Mouse (Mus musculus): ENCODE measurements around the gene Phf21a. TPM values are rescaled to one million over a fixed set of nuclear protein-coding genes. Genes with fewer than 3 reads are reported as not detected.
"Not testable (repeated sequence)": the region's sequence is repeated elsewhere in the genome, so short reads cannot be mapped to it uniquely, and the experiment has no call there.

Phf21a gene
- polyA plus RNA-seq, 1 experiment from 2014 or later, result 34.9 TPM

- H3K4me1 ChIP-seq, result peaks cover 50% of the 10 kb centered on the region
- peak; percentile 12; the same call in 1 of the 2 replicates for ATAC-seq (ENCODE audit: insufficient number of reproducible peaks, low FRiP score, low TSS enrichment, low read depth)
- peak overlapping the region; percentile 87 for H3K27ac ChIP-seq
- H3K9me3 ChIP-seq, result no peaks in the 10 kb centered on the region
- peak overlapping the region; percentile 90 for H3K4me2 ChIP-seq
- H3K4me3 ChIP-seq, result peak overlapping the region; percentile 69
- no peaks in the 10 kb centered on the region for H3K27me3 ChIP-seq
- peaks cover 27% of the 10 kb centered on the region for H3K36me3 ChIP-seq
- peak overlapping the region; percentile 58; the same call in 1 of the 2 replicates for H3K9ac ChIP-seq
- 6% methylated on average over 10 of the region's 10 CpGs for WGBS
These were observed 296.7 kb downstream of the Phf21a start for GRCm38 (mm10) chr2:92389645-92390044.

GRCm38 (mm10) chr2:92390206-92390930, 297.5 kb downstream of the Phf21a start:
- Histone ChIP-seq H3K4me2 (0 out of 2 replicates have a peak overlapping the region, but pooled peaks have one; percentile 90), H3K4me3 (no peak overlapping the region), H3K27ac (no peak overlapping the region), H3K9ac (no peak overlapping the region), H3K4me1 (peaks cover 50% of the 10 kb centered on the region), H3K9me3 (no peaks in the 10 kb centered on the region), H3K27me3 (no peaks in the 10 kb centered on the region), H3K36me3 (peaks cover 20% of the 10 kb centered on the region)
- ATAC-seq (ENCODE audit: insufficient number of reproducible peaks, low FRiP score, low TSS enrichment, low read depth), result no peak
- 75% methylated on average over 6 of the region's 6 CpGs for WGBS

- H3K4me2 ChIP-seq, result no peak overlapping the region
- H3K36me3 ChIP-seq, result peaks cover 12% of the 10 kb centered on the region
- H3K4me1 ChIP-seq, result peaks cover 50% of the 10 kb centered on the region
- no peak overlapping the region for H3K9ac ChIP-seq
- WGBS, result 85% methylated on average over 8 of the region's 8 CpGs
- no peaks in the 10 kb centered on the region for H3K27me3 ChIP-seq
- no peak overlapping the region for H3K4me3 ChIP-seq
- no peaks in the 10 kb centered on the region for H3K9me3 ChIP-seq
- H3K27ac ChIP-seq, result no peak overlapping the region
- no peak for ATAC-seq (ENCODE audit: insufficient number of reproducible peaks, low FRiP score, low TSS enrichment, low read depth)
These were observed 298.2 kb downstream of the Phf21a start for GRCm38 (mm10) chr2:92391116-92391515.

GRCm38 (mm10) chr2:92391703-92392317, 298.9 kb downstream of the Phf21a start:
- H3K4me1 ChIP-seq, result peaks cover 50% of the 10 kb centered on the region
- WGBS, result 20% methylated on average over 11 of the region's 11 CpGs
- peak overlapping the region; percentile 61 for H3K27ac ChIP-seq
- H3K9ac ChIP-seq, result 0 out of 2 replicates have a peak overlapping the region, but pooled peaks have one; percentile 14
- peak overlapping the region; percentile 51 for H3K4me2 ChIP-seq
- no peaks in the 10 kb centered on the region for H3K9me3 ChIP-seq
- no peak for ATAC-seq (ENCODE audit: insufficient number of reproducible peaks, low FRiP score, low TSS enrichment, low read depth)
- peaks cover 6% of the 10 kb centered on the region for H3K36me3 ChIP-seq
- no peaks in the 10 kb centered on the region for H3K27me3 ChIP-seq
- peak overlapping the region; percentile 35 for H3K4me3 ChIP-seq

DNA sequence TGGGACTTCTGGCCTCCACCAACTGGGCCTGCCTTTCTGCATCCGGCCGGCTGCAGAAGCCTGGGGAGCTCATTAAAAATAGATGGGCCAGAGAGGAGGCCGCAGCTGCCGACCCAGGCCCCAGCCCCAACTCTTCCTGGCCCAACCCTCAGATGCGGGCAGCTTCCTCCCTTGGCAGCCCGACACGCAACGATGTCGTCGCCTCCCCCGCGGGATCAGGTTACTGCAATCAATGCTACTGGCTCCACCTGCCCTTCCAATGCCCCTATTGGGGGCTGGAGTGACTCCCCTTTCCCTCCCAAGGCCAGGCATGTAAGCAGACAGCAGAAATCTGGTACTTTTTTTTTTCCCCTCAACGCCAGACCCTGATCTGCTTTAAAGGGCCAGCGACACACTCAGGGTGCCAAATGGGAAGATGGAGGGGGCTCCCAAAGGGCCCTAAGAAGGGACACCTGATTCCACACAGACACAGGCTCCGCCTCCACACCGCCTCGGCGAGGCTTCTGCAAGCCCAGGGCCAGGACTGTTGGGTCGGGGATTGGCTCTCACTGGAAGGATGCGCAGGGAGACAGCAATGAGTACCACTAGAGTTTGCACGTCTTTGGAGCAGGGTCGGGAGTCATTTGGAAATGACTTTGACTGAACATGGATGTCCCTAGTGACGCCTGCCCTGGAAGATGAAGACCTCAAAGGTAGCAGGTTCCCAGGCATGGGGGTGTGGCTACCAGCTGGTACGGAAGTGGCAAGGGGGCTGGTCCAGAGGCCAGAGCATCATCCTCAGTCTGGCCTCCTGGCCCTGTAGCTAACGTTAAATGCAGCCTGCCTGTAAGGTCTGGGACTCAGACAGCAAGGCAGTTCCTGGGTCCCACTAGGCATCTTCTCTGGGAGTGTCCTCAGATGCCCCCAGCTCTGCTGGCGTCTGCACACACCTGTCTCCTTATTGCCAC, 299.7 kb downstream of the Phf21a start:
- Histone ChIP-seq H3K9ac (0 out of 2 replicates have a peak overlapping the region, but pooled peaks have one; percentile 14), H3K9me3 (no peaks in the 10 kb centered on the region), H3K4me1 (peaks cover 49% of the 10 kb centered on the region), H3K27me3 (no peaks in the 10 kb centered on the region), H3K27ac (peak overlapping the region; percentile 61), H3K4me2 (peak overlapping the region; percentile 51), H3K4me3 (peak overlapping the region; percentile 35), H3K36me3 (no peaks in the 10 kb centered on the region)
- 3% methylated on average over 26 of the region's 26 CpGs for WGBS
- ATAC-seq (ENCODE audit: insufficient number of reproducible peaks, low FRiP score, low TSS enrichment, low read depth), result no peak

DNA sequence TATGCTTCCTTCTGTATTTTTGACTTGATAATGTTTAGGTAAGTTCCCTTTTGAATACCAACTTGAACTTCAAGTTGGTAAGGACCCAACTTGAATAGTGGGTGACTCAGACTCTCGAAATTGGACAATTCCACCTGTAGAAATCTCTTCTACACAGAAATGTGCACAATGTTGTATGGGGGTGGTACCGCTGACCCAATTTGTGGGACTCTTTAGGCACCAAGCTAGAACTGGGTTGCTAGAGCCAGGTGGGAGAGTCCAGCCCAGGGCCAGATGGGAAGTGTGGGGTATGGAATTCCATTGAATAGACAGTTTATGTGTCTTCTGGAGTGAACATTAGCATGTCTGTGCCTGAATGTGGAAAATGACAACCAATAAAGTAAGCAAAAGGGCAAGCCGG, 302.6 kb downstream of the Phf21a start:
- ATAC-seq (ENCODE audit: insufficient number of reproducible peaks, low FRiP score, low TSS enrichment, low read depth), result no peak
- Histone ChIP-seq H3K4me2 (no peak overlapping the region), H3K36me3 (no peaks in the 10 kb centered on the region), H3K4me3 (no peak overlapping the region), H3K9me3 (no peaks in the 10 kb centered on the region), H3K27me3 (peaks cover 10% of the 10 kb centered on the region; the same call in 1 of the 2 replicates), H3K9ac (no peak overlapping the region), H3K27ac (no peak overlapping the region), H3K4me1 (peaks cover 24% of the 10 kb centered on the region)
- WGBS, result 75% methylated on average over 3 of the region's 3 CpGs

DNA sequence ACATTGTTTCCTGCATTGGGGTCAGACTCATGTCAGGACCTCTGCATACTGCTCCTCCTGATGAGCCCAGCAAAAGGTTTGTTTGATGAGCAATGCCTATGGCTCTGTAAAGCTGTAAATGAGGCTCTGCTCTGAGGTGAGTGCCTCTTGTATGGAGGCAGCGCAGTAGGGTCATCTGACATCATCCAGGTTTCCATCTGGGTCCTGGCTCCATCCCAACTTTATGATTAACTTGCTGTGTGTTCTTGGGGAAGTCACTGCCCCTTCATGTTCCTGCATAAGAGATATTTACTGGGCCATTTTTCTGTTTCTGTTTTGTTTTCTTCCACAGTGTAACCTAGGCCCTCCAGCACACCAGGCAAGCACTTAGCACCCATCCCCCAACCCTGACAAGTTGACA, 304.5 kb downstream of the Phf21a start:
- no peak overlapping the region for H3K9ac ChIP-seq
- ATAC-seq (ENCODE audit: insufficient number of reproducible peaks, low FRiP score, low TSS enrichment, low read depth), result no peak
- no peaks in the 10 kb centered on the region for H3K9me3 ChIP-seq
- H3K4me1 ChIP-seq, result peaks cover 18% of the 10 kb centered on the region
- H3K4me3 ChIP-seq, result no peak overlapping the region
- no peak overlapping the region for H3K27ac ChIP-seq
- H3K36me3 ChIP-seq, result no peaks in the 10 kb centered on the region
- WGBS, result 61% methylated on average over 1 of the region's 1 CpGs
- peaks cover 14% of the 10 kb centered on the region; the same call in 1 of the 2 replicates for H3K27me3 ChIP-seq
- H3K4me2 ChIP-seq, result no peak overlapping the region

GRCm38 (mm10) chr2:92399877-92400276, 307.0 kb downstream of the Phf21a start:
- peaks cover 11% of the 10 kb centered on the region for H3K4me1 ChIP-seq
- H3K4me2 ChIP-seq; H3K9ac ChIP-seq; H3K27ac ChIP-seq; H3K36me3 ChIP-seq; ATAC-seq (ENCODE audit: insufficient number of reproducible peaks, low FRiP score, low TSS enrichment, low read depth); H3K4me3 ChIP-seq; H3K9me3 ChIP-seq: not testable (repeated sequence)
- H3K27me3 ChIP-seq, result peaks cover 14% of the 10 kb centered on the region; the same call in 1 of the 2 replicates
- WGBS, result 80% methylated on average over 4 of the region's 4 CpGs

DNA sequence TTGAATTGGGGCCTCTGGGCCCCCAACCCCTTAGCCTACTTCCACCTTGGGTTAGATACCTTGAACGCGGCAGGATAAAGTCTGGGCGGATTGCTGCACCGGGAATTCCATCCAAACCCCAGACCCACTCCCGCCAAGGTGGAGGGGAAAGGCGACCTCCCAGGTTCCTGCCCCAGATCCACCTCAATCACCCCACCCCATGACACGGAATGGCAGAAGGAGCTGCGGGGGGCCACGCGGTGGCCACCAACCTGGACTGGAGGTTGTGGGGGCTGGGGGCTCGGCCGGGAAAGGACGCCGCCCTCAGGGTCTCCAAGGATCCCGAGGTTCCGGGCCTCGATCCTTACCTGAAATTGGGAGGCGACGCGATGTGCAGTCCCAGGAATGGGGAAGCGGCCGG, 307.8 kb downstream of the Phf21a start:
- no peaks in the 10 kb centered on the region for H3K9me3 ChIP-seq
- H3K4me2 ChIP-seq, result peak overlapping the region; percentile 94
- no peak for ATAC-seq (ENCODE audit: insufficient number of reproducible peaks, low FRiP score, low TSS enrichment, low read depth)
- no peak overlapping the region for H3K27ac ChIP-seq
- peaks cover 14% of the 10 kb centered on the region; the same call in 1 of the 2 replicates for H3K27me3 ChIP-seq
- peaks cover 11% of the 10 kb centered on the region for H3K4me1 ChIP-seq
- H3K36me3 ChIP-seq, result peaks cover 12% of the 10 kb centered on the region
- WGBS, result 3% methylated on average over 22 of the region's 22 CpGs
- peak overlapping the region; percentile 60 for H3K4me3 ChIP-seq
- peak overlapping the region; percentile 47 for H3K9ac ChIP-seq

- Histone ChIP-seq H3K4me2 (peak within 1 kb of the TSS; percentile 94), H3K9me3 (no peaks in the 10 kb centered on the region), H3K36me3 (peaks cover 17% of the 10 kb centered on the region), H3K27ac (no peak within 1 kb of the TSS), H3K27me3 (peaks cover 14% of the 10 kb centered on the region; the same call in 1 of the 2 replicates), H3K4me3 (peak within 1 kb of the TSS; percentile 60), H3K9ac (peak within 1 kb of the TSS; percentile 47), H3K4me1 (peaks cover 11% of the 10 kb centered on the region)
- 0 out of 2 replicates have a peak, but pooled peaks have one; percentile 35 for ATAC-seq (ENCODE audit: insufficient number of reproducible peaks, low FRiP score, low TSS enrichment, low read depth)
- WGBS, result 5% methylated on average over 17 of the region's 59 CpGs
These were observed 308.2 kb downstream of the Phf21a start, which contains the start of gene Mapk8ip1 for GRCm38 (mm10) chr2:92401091-92401561. TSS of gene Mapk8ip1 (minus strand) at chr2:92401263.

DNA sequence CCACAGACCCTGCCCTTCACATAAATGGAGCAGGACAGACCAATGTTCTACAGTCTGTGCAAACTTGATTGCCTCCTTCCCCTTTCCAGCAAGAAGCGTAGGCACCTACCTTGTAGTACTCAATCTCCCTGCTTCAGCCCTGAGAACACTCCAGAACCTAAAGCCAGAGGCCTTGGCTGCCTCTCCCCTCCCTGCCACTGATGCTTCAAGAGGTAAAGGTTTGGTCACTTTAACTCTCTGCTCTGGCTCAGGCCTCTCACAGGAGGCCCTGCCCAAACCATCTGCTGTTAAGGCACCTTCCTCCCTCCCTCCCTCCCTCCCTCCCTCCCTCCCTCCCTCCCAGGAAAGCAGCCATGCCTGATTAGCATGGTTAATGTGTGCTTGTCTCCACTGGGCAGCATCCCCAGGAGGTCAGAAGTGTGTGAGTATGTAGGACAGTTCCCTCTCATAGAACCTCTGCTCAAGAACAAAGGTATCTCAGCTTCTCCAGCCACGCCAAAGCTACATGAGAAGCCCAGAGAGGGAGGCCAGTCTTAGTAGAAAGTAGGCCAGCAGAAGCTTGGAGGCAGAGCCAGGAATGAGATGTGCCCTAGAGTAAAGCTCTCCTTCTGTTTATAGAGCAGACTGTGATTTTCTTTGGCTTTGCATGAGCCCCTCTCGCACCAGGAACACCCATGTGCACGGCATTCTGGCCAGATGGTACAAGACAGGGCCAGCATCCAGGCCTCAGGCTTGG, 309.8 kb downstream of the Phf21a start:
- Histone ChIP-seq H3K36me3 (peaks cover 31% of the 10 kb centered on the region), H3K4me2 (no peak overlapping the region), H3K4me1 (peaks cover 11% of the 10 kb centered on the region), H3K27ac (no peak overlapping the region), H3K9ac (no peak overlapping the region), H3K9me3 (no peaks in the 10 kb centered on the region), H3K27me3 (peaks cover 14% of the 10 kb centered on the region; the same call in 1 of the 2 replicates), H3K4me3 (no peak overlapping the region)
- 75% methylated on average over 4 of the region's 4 CpGs for WGBS
- no peak for ATAC-seq (ENCODE audit: insufficient number of reproducible peaks, low FRiP score, low TSS enrichment, low read depth)

Data from limb, embryonic 15.5 days (tissue).